8 mouse cellular contexts compared by ENCODE assay signal in the genomic region with DNA sequence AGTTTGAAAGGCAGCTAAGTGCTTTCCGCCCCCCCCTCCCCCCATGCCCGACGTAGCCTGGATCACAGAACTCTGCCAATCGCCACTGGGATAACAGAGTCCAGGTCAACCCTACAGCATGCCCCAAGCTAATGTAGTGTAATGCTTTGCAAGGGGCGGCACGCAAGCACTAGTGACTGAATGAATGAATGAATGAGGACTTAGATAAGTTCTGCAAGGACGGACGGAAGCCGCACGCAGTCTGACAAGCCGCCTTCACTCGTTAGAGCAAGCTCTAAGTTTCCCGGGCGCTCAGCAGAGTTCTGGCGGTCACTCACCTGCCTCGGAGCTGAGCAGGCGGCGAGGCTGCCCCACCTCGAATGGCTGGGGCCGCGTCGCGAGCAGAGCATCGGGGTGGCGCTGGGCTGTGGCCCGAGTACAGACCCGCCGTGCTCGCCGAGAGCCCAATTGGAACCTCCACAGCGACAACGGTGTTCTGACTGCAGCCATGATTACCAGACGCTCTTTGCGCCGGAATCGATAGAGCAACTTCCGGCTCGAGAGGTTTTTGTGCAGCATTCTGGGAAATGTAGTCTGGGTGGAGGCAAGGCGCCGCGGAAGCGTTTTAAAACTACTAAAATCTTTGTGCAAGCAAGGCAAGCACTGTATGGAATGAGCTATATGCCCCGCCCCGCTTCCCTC. TPM values are rescaled to one million over a fixed set of nuclear protein-coding genes. Genes with fewer than 3 reads are reported as not detected.
DNase-seq lines count a peak whose midpoint lies in the region; ATAC-seq lines count a peak whose summit lies in the region.

Gene Mrps22, minus strand, starts transcription at position 505 of the 681 bp plus-strand sequence.

- peaks cover 4% of the 10 kb centered on the region; the same call in 1 of the 2 replicates for H3K27me3 ChIP-seq in heart, embryonic 13.5 days (replicated peaks)
- H3K27me3 ChIP-seq in liver, embryonic 12.5 days (replicated peaks) = peaks cover 11% of the 10 kb centered on the region
- no peaks in the 10 kb centered on the region for H3K27me3 ChIP-seq in stomach, embryonic 15.5 days (replicated peaks)

- H3K9ac ChIP-seq in heart, embryonic 13.5 days = peak within 1 kb of the TSS; percentile 92
- peak within 1 kb of the TSS; percentile 86 for H3K9ac ChIP-seq in liver, embryonic 12.5 days
- H3K9ac ChIP-seq in stomach, embryonic 15.5 days = peak within 1 kb of the TSS; percentile 63

- H3K4me2 ChIP-seq in heart, embryonic 13.5 days = peak within 1 kb of the TSS; percentile 98
- H3K4me2 ChIP-seq in liver, embryonic 12.5 days = peak within 1 kb of the TSS; percentile 82
- H3K4me2 ChIP-seq in stomach, embryonic 15.5 days = peak within 1 kb of the TSS; percentile 91

- under 1% methylated on average over 44 of the region's 44 CpGs for WGBS in heart, embryonic 13.5 days
- under 1% methylated on average over 44 of the region's 44 CpGs for WGBS in liver, embryonic 12.5 days (ENCODE audit: insufficient replicate concordance)
- under 1% methylated on average over 44 of the region's 44 CpGs for WGBS in stomach, embryonic 15.5 days

- peak; percentile 33 for DNase-seq in fat pad, adult 2 months (ENCODE audit: extremely low read depth, low read depth, low spot score)
- peak; percentile 86 for DNase-seq in kidney, postnatal 10 days
- peak; percentile 64 to 67 for DNase-seq in natural killer cell, adult 2 months (ENCODE audit: low spot score in 2 of 2)

- H3K36me3 ChIP-seq in heart, embryonic 13.5 days = peaks cover 21% of the 10 kb centered on the region
- H3K36me3 ChIP-seq in liver, embryonic 12.5 days = peaks cover 22% of the 10 kb centered on the region
- peaks cover 11% of the 10 kb centered on the region for H3K36me3 ChIP-seq in stomach, embryonic 15.5 days

- peak; percentile 99 for ATAC-seq in CD4-positive, CD25-positive, alpha-beta regulatory T cell, adult 4 months
- ATAC-seq in heart, embryonic 13.5 days (ENCODE audit: extremely low read depth, insufficient number of reproducible peaks, low FRiP score, low TSS enrichment) = peak; percentile 82
- peak; percentile 91 for ATAC-seq in liver, embryonic 12.5 days
- peak; percentile 92 for ATAC-seq in stomach, embryonic 15.5 days (ENCODE audit: insufficient read depth, low FRiP score, low read depth)

- peak within 1 kb of the TSS; percentile 90 for H3K4me3 ChIP-seq in brown adipose tissue, adult 24 weeks (ENCODE audit: insufficient read depth, low read depth, low read length)
- peak within 1 kb of the TSS; percentile 89 for H3K4me3 ChIP-seq in heart, embryonic 13.5 days
- H3K4me3 ChIP-seq in liver, embryonic 12.5 days = peak within 1 kb of the TSS; percentile 92
- H3K4me3 ChIP-seq in stomach, embryonic 15.5 days (replicated peaks) = peak within 1 kb of the TSS; percentile 78

- H3K27ac ChIP-seq in brown adipose tissue, adult 24 weeks (replicated peaks; ENCODE audit: low read depth, low read length) = peak within 1 kb of the TSS; percentile 5; the same call in 1 of the 2 replicates
- peak within 1 kb of the TSS; percentile 67 for H3K27ac ChIP-seq in heart, embryonic 13.5 days (replicated peaks)
- peak within 1 kb of the TSS; percentile 82 for H3K27ac ChIP-seq in liver, embryonic 12.5 days
- H3K27ac ChIP-seq in stomach, embryonic 15.5 days = no peak within 1 kb of the TSS

- peaks cover 4% of the 10 kb centered on the region; the same call in 1 of the 2 replicates for H3K4me1 ChIP-seq in brown adipose tissue, adult 24 weeks (ENCODE audit: control insufficient read depth, insufficient read depth, insufficient read length, low read length)
- peaks cover 12% of the 10 kb centered on the region for H3K4me1 ChIP-seq in heart, embryonic 13.5 days
- H3K4me1 ChIP-seq in liver, embryonic 12.5 days = peaks cover 14% of the 10 kb centered on the region
- peaks cover 9% of the 10 kb centered on the region; the same call in 1 of the 2 replicates for H3K4me1 ChIP-seq in stomach, embryonic 15.5 days

- no peaks in the 10 kb centered on the region for H3K9me3 ChIP-seq in heart, embryonic 13.5 days
- 0 out of 2 replicates have a peak, but pooled peaks cover 4% of the 10 kb centered on the region for H3K9me3 ChIP-seq in liver, embryonic 12.5 days (replicated peaks)
- no peaks in the 10 kb centered on the region for H3K9me3 ChIP-seq in stomach, embryonic 15.5 days

RNA-seq across cellular contexts. Expression of gene Mrps22, which starts in this region (rescaled TPM):
- polyA plus RNA-seq in CD4-positive, CD25-positive, alpha-beta regulatory T cell, adult 4 months (2017; shearing (Covaris generic)) = 10 to 100 TPM in 1 of 2 experiments, 1 to 10 TPM in 1; 9.4 to 18.6 TPM
- 88.0 and 89.9 TPM in 2 replicates for polyA plus RNA-seq in brown adipose tissue, adult 24 weeks (2012; ENCODE audit: insufficient read depth, insufficient read length, missing spikeins)
- 59.8 and 59.9 TPM in 2 replicates for polyA plus RNA-seq in heart, embryonic 13.5 days (2015; fragmentation: Nextera tagmentation; extraction: Ambion mirVana)
- polyA plus RNA-seq in liver, embryonic 12.5 days (2016; fragmentation: Nextera tagmentation; extraction: Ambion mirVana) = 63.8 and 66.1 TPM in 2 replicates
- 53.5 and 59.6 TPM in 2 replicates for polyA plus RNA-seq in stomach, embryonic 15.5 days (2015; fragmentation: Nextera tagmentation; extraction: Ambion mirVana)

Comparison
In these comparisons a context has a peak if more than half of its experiments do, and no peak if none do; other contexts are left out.
1. DNase-seq: peak in every context shown above with its lines; median percentile 86 in kidney, postnatal 10 days; 66 in natural killer cell, adult 2 months; 33 in fat pad, adult 2 months.